Mouse (Mus musculus) erythroblast, embryonic 14.5 days (primary cell): ENCODE measurements around the gene Hcrt.

ENCODE experiments used
- GATA1 ChIP-seq: IDR thresholded peaks from 2 replicates; pipeline ENCODE4 v1.6.1; 2012; ENCODE audit warnings: low read length, inconsistent platforms, mixed read lengths
- TAL1 ChIP-seq: IDR thresholded peaks from 3 replicates; pipeline ENCODE4 v1.6.1; 2012; ENCODE audit warnings: low read length, inconsistent platforms, mixed read lengths

DNA sequence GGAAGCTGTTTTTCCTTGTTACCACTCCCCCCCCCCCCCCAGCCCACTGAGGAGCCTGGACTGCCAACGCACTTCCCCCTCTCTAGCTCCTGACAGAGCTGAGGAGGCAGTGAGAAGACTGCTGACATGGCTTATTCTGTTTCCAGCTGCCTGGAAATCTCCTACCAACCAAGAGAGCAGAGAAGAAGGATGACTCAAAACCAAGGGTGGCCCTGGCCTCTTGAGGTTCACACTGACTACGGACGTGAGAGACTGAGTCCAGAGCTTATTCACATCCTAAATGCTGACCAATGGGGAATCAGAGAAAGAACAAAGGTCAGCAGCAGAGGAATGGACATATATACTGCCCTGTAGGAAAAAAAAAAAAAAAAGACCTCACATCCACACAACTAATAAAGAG is 43.4 kb downstream of the Hcrt start:
- TF ChIP-seq GATA1 (no peak), TAL1 (no peak)
